Mouse (Mus musculus) intestine, postnatal 0 days (tissue): ENCODE measurements around the gene Vps9d1. TPM values are rescaled to one million over a fixed set of nuclear protein-coding genes. Genes with fewer than 3 reads are reported as not detected.
"Not testable (repeated sequence)": the region's sequence is repeated elsewhere in the genome, so short reads cannot be mapped to it uniquely, and the experiment has no call there.

Experiments used
- ATAC-seq: fragments of 200-750 bp; cut with Nextera tagmentation; 2 replicates; pipeline ENCODE4 v1.8.0; 2017; ENCODE audit warnings: mild to moderate bottlenecking, moderate TSS enrichment, moderate library complexity
- H3K27ac ChIP-seq: fragments of 300-500 bp; sonication (generic); 2 replicates; pipeline ENCODE4 v1.5.1; 2014; ENCODE audit warnings: mild to moderate bottlenecking, low read depth, low read length, moderate library complexity
- H3K27me3 ChIP-seq: fragments of 300-500 bp; sonication (generic); replicated peaks from 2 replicates; pipeline ENCODE4 v1.6.1; 2014; ENCODE audit warnings: low read length, mixed read lengths; ENCODE audit not compliant: control insufficient read depth, insufficient read depth
- H3K36me3 ChIP-seq: fragments of 300-500 bp; sonication (generic); 2 replicates; pipeline ENCODE4 v1.6.1; 2014; ENCODE audit warnings: mild to moderate bottlenecking, moderate library complexity; ENCODE audit not compliant: control insufficient read depth, insufficient read depth
- H3K4me1 ChIP-seq: fragments of 300-500 bp; sonication (generic); replicated peaks from 2 replicates; pipeline ENCODE4 v1.6.1; 2014; ENCODE audit warnings: antibody characterized with exemption, low read length, mixed read lengths; ENCODE audit not compliant: control insufficient read depth, insufficient read depth
- H3K4me2 ChIP-seq: fragments of 300-500 bp; sonication (generic); replicated peaks from 2 replicates; pipeline ENCODE4 v1.6.1; 2014; ENCODE audit warnings: low read depth, mild to moderate bottlenecking, moderate library complexity
- H3K4me3 ChIP-seq: fragments of 300-500 bp; sonication (generic); 2 replicates; pipeline ENCODE4 v1.5.1; 2014; ENCODE audit warnings: low read depth, low read length
- H3K9ac ChIP-seq: fragments of 300-500 bp; sonication (generic); 2 replicates; pipeline ENCODE4 v1.6.1; 2014; ENCODE audit warnings: mild to moderate bottlenecking, low read depth, low read length
- H3K9me3 ChIP-seq: fragments of 300-500 bp; sonication (generic); 2 replicates; pipeline ENCODE4 v1.6.1; 2016; ENCODE audit warnings: mixed run types; ENCODE audit not compliant: control insufficient read depth
- CTCF ChIP-seq: sonication (generic); IDR thresholded peaks from 2 replicates; pipeline ENCODE4 v1.5.1; 2016; ENCODE audit warnings: low read depth, mild to moderate bottlenecking, control low read depth, antibody characterized with exemption, moderate library complexity
- WGBS: fragments of 180-500 bp; shearing (Covaris S2); extraction: QIAGEN DNeasy Blood & Tissue Kit; methylation state at CpG from one replicate; pipeline ENCODE4 v1.1.7; 2014; 5-methylcytosine and 5-hydroxymethylcytosine counted together
- polyA plus RNA-seq: library from polyadenylated mRNA; unstranded; fragments of >200 nt; fragmentation: Nextera tagmentation; extraction: Ambion mirVana; gene quantifications from 2 replicates; pipeline ENCODE4 v1.2.1, GENCODE M21; 2015

Vps9d1 gene
- polyA plus RNA-seq, 1 experiment from 2014 or later = 7.1 TPM

DNA sequence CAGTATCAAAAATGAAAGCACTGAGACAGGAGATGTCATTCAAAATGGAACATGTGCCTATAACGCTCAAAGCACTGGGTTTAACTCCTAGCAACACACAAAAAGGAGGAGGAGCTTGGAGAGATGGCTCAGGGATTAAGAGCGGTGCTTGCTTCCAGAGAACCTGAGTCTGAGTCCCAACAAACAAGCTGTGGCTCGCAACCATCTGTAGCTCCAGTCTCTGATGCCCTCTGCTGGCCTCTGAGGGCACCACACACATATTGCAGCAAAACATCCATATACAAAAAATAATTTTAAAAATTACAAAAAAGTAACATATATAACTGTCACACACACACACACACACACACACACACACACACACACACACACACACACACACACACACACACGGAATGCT, 36.0 kb upstream of the Vps9d1 start:
- Histone ChIP-seq H3K27me3 (no peaks in the 10 kb centered on the region), H3K9ac (no peak overlapping the region), H3K27ac (no peak overlapping the region), H3K4me1 (no peaks in the 10 kb centered on the region), H3K36me3 (peaks cover 7% of the 10 kb centered on the region; the same call in 1 of the 2 replicates), H3K4me2 (no peak overlapping the region), H3K4me3 (no peak overlapping the region), H3K9me3 (no peaks in the 10 kb centered on the region)
- TF ChIP-seq CTCF = peak; percentile 72
- 83% methylated on average over 4 of the region's 4 CpGs for WGBS
- ATAC-seq = no peak

- no peak overlapping the region for H3K4me2 ChIP-seq
- no peak overlapping the region for H3K27ac ChIP-seq
- no peaks in the 10 kb centered on the region for H3K4me1 ChIP-seq
- TF ChIP-seq CTCF = no peak
- no peak for ATAC-seq
- H3K36me3 ChIP-seq = peaks cover 7% of the 10 kb centered on the region; the same call in 1 of the 2 replicates
- H3K9me3 ChIP-seq = no peaks in the 10 kb centered on the region
- 93% methylated on average over 17 of the region's 17 CpGs for WGBS
- H3K9ac ChIP-seq = no peak overlapping the region
- H3K4me3 ChIP-seq = no peak overlapping the region
- H3K27me3 ChIP-seq = no peaks in the 10 kb centered on the region
These were observed 33.2 kb upstream of the Vps9d1 start for GRCm38 (mm10) chr8:123287362-123287761.

- Histone ChIP-seq H3K27ac (no peak overlapping the region), H3K4me3 (no peak overlapping the region), H3K36me3 (peaks cover 7% of the 10 kb centered on the region; the same call in 1 of the 2 replicates), H3K4me2 (no peak overlapping the region), H3K4me1 (no peaks in the 10 kb centered on the region), H3K27me3 (no peaks in the 10 kb centered on the region), H3K9ac (no peak overlapping the region), H3K9me3 (no peaks in the 10 kb centered on the region)
- WGBS = 85% methylated on average over 5 of the region's 5 CpGs
- ATAC-seq = no peak
- TF ChIP-seq CTCF = no peak
These were observed 30.3 kb upstream of the Vps9d1 start for GRCm38 (mm10) chr8:123284493-123284892.

DNA sequence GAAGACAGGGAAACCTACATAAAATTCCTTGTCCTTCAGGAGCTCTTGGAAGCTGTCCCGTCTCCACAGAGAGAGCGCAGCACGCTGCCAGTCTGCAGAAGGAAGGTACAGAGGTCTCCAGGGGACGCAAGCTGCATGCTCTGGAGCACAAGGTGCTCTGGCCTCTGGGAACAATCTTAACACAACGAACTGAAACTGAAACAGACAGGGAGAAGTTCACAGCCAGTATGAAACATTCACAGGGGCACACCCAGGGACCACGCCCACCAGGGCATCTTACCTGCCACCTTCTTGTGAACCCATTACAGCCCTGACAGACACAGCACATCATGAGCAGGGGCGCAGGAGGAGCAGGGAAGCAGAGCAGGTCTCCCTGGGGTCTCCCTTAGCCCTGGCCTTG, 29.8 kb upstream of the Vps9d1 start:
- H3K9me3 ChIP-seq = no peaks in the 10 kb centered on the region
- H3K4me1 ChIP-seq = no peaks in the 10 kb centered on the region
- no peak overlapping the region for H3K4me3 ChIP-seq
- no peak overlapping the region for H3K27ac ChIP-seq
- H3K27me3 ChIP-seq = no peaks in the 10 kb centered on the region
- TF ChIP-seq CTCF = no peak
- H3K36me3 ChIP-seq = peaks cover 7% of the 10 kb centered on the region; the same call in 1 of the 2 replicates
- no peak overlapping the region for H3K9ac ChIP-seq
- 68% methylated on average over 7 of the region's 7 CpGs for WGBS
- H3K4me2 ChIP-seq = no peak overlapping the region
- peak; percentile 33; the same call in 1 of the 2 replicates for ATAC-seq

DNA sequence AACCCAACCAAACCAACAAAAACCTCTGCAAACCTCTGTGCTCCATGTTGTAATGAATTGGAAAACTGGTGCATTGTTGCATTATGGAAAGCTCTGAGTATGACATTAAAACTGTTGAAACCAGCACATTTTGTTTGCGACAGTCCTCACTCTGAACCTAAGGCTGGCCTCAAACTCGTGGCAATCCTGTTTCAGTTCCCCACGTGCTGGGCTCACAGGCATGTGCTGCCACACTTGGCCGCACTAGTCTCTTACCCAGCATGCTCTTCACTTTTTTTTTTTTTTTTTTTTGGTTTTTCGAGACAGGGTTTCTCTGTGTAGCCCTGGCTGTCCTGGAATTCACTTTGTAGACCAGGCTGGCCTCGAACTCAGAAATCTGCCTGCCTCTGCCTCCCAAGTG, 28.8 kb upstream of the Vps9d1 start:
- H3K4me3 ChIP-seq, H3K9me3 ChIP-seq, H3K36me3 ChIP-seq, ATAC-seq, H3K4me1 ChIP-seq, H3K9ac ChIP-seq, H3K27ac ChIP-seq, H3K4me2 ChIP-seq, H3K27me3 ChIP-seq: not testable (repeated sequence)
- 92% methylated on average over 4 of the region's 6 CpGs for WGBS

- no peaks in the 10 kb centered on the region for H3K27me3 ChIP-seq
- no peak overlapping the region for H3K9ac ChIP-seq
- H3K4me1 ChIP-seq = no peaks in the 10 kb centered on the region
- H3K4me2 ChIP-seq = no peak overlapping the region
- no peak overlapping the region for H3K27ac ChIP-seq
- no peak overlapping the region for H3K4me3 ChIP-seq
- 89% methylated on average over 13 of the region's 13 CpGs for WGBS
- no peak for ATAC-seq
- no peaks in the 10 kb centered on the region for H3K9me3 ChIP-seq
- no peak for TF ChIP-seq CTCF
- H3K36me3 ChIP-seq = peaks cover 4% of the 10 kb centered on the region; the same call in 1 of the 2 replicates
These were observed 26.4 kb upstream of the Vps9d1 start for GRCm38 (mm10) chr8:123280302-123281094.
